Mouse (Mus musculus): ENCODE data around the gene Amz2. TPM values are rescaled to one million over a fixed set of nuclear protein-coding genes. Genes with fewer than 3 reads are reported as not detected.
A peak's percentile ranks its signal among the peaks of the same experiment; 100 is the strongest.

The Amz2 gene
- polyA plus RNA-seq (2015; fragmentation: Nextera tagmentation; extraction: Ambion mirVana), result 37.0 and 41.0 TPM in 2 replicates

DNA sequence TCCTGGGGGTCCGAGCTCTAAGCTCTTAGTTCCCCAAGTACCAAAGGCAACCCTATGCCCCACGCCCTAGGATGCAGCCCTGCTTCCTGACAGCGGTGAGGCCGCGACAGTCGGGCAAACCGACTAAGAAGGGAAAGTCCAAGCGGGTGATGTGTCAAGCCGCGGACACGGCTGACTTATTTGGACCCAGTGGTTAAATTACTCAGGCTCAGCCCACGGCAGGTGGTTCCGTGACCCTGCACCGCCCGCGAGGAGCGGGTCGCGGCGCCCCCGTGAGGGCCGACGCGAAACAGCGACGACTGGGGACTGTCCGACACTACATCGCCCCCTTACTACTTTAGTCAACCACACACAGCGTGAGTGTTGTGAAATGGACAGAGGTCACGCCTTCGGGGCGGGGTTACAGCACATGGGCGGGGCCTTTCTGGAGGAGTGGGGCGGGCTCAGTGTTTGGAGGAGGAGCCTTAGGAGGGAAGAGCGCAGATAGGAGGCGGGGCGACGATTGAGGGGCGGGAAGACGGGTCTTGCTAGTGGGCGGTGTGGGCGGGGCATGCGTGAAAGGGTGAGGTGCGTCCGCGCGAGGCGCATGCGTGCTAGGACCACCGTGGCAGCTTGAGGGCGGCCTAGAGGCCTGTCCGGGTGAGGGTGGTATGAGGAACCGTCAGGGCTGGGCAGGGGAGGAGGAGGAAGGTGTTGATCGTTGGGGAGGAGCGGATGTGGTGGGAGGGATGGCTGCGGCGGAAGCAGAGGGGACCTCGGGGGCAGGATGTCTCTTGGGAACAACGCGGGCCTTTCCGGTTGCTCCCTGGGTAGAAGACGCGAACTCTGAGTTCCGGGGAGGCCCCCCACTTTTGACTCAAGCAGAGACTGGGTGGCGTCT, at the start of gene Amz2:
TSS of gene Amz2 (plus strand) at position 555 of the 880 bp plus-strand sequence.
- ATAC-seq (ENCODE audit: insufficient read depth, low FRiP score), result peak; percentile 97
- peak within 1 kb of the TSS; percentile 64 for H3K4me2 ChIP-seq (ENCODE audit: low read depth, low read length)
- H3K9ac ChIP-seq (ENCODE audit: low read length), result peak within 1 kb of the TSS; percentile 84
- peak within 1 kb of the TSS; percentile 93 for H3K27ac ChIP-seq (ENCODE audit: low read length)
- WGBS, result under 1% methylated on average over 65 of the region's 65 CpGs
- H3K4me3 ChIP-seq (replicated peaks; ENCODE audit: low read length), result peak within 1 kb of the TSS; percentile 66
- H3K4me1 ChIP-seq (ENCODE audit: control insufficient read depth, insufficient read depth, low read length), result peaks cover 9% of the 10 kb centered on the region
- H3K36me3 ChIP-seq (ENCODE audit: control insufficient read depth, insufficient read depth, low read length), result peaks cover 12% of the 10 kb centered on the region
- H3K27me3 ChIP-seq (ENCODE audit: control insufficient read depth, insufficient read depth, low read length), result no peaks in the 10 kb centered on the region
- H3K9me3 ChIP-seq (replicated peaks; ENCODE audit: control insufficient read depth, low read length), result peaks cover 4% of the 10 kb centered on the region; the same call in 1 of the 2 replicates

DNA sequence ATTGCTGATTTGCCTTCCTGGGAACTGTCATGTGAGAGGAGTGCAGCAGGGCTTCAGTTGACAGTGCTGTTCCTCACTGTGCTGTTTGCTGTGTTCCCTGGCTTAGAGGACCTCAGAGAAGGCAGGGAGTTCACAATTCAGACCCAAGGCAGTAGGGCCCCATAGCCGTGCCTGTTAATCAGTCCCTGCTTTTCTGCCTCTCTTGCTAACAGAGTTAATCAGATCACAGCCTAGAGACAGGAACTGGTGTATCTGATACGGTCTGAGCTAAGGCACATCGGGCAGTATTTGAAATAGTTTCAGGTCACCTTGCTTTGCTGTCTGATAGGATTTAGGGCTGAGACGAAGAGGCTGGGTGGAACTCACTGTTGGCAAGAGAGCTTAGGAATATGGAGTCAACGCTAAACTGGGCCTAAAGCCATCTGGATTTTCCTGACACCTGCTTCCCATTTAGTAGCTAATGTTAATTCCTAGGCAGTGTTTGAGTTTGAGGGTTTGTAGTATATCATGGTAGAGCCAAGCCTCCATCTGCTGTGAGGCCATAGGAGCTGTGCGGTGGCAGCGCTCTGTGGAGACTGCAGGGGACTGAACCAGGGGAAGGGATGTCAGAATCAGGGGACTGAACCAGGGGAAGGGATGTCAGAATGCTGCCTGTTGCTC, 49.1 kb upstream of the Amz2 start:
- H3K4me3 ChIP-seq (replicated peaks; ENCODE audit: low read length), result no peak overlapping the region
- H3K9me3 ChIP-seq (replicated peaks; ENCODE audit: control insufficient read depth, low read length), result no peaks in the 10 kb centered on the region
- H3K27ac ChIP-seq (ENCODE audit: low read length), result no peak overlapping the region
- H3K27me3 ChIP-seq (ENCODE audit: control insufficient read depth, insufficient read depth, low read length), result no peaks in the 10 kb centered on the region
- H3K4me2 ChIP-seq (ENCODE audit: low read depth, low read length), result no peak overlapping the region
- peaks cover 27% of the 10 kb centered on the region for H3K4me1 ChIP-seq (ENCODE audit: control insufficient read depth, insufficient read depth, low read length)
- H3K9ac ChIP-seq (ENCODE audit: low read length), result no peak overlapping the region
- no peak; the same call in 1 of the 2 replicates for ATAC-seq (ENCODE audit: insufficient read depth, low FRiP score)
- no peaks in the 10 kb centered on the region for H3K36me3 ChIP-seq (ENCODE audit: control insufficient read depth, insufficient read depth, low read length)
- WGBS, result 35% methylated on average over 7 of the region's 7 CpGs

DNA sequence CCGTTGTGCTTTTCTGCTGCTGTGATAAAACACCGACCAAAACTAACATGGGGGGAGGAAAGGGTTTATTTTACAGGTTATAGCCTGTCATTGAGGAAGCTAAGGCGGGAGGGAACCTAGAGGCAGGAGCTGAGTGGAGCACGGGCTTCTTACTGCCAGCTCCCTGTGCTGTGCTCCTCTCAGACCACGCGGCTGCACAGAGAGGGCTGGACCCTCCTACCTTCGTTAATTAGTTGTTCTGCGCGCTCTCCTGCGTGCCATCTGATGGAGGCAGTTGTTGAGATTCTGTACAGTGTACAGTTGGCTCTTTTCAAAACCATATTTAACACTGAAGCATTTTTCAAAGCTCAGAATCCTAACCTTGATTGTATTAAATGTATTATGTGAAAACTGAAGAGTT, 48.3 kb upstream of the Amz2 start:
- Histone ChIP-seq H3K9ac (ENCODE audit: low read length) (no peak overlapping the region), H3K9me3 (replicated peaks; ENCODE audit: control insufficient read depth, low read length) (no peaks in the 10 kb centered on the region), H3K27ac (ENCODE audit: low read length) (no peak overlapping the region), H3K4me2 (ENCODE audit: low read depth, low read length) (no peak overlapping the region), H3K27me3 (ENCODE audit: control insufficient read depth, insufficient read depth, low read length) (no peaks in the 10 kb centered on the region), H3K36me3 (ENCODE audit: control insufficient read depth, insufficient read depth, low read length) (no peaks in the 10 kb centered on the region), H3K4me1 (ENCODE audit: control insufficient read depth, insufficient read depth, low read length) (peaks cover 27% of the 10 kb centered on the region), H3K4me3 (replicated peaks; ENCODE audit: low read length) (no peak overlapping the region)
- no peak for ATAC-seq (ENCODE audit: insufficient read depth, low FRiP score)
- 52% methylated on average over 10 of the region's 10 CpGs for WGBS

DNA sequence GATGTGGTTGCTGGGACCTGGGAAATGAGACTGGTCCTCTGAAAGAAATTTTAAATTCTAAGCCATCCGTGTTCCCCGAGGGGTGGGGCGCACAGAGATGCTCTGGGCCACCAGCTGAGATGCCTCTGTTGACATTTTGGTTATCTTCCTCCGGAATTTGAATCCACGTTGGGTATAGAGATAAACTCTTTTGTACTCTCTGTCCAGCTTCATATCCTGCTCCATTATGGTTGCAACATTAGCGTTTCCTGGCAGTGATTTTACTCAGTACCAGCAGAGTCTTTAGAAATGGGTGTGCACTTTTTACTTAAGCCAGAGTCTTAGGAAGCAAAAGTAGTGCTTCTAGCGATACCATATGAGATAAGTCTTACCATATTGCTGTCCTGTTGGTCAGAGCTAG, 47.7 kb upstream of the Amz2 start:
- Histone ChIP-seq H3K9me3 (replicated peaks; ENCODE audit: control insufficient read depth, low read length) (no peaks in the 10 kb centered on the region), H3K4me1 (ENCODE audit: control insufficient read depth, insufficient read depth, low read length) (peaks cover 27% of the 10 kb centered on the region), H3K36me3 (ENCODE audit: control insufficient read depth, insufficient read depth, low read length) (no peaks in the 10 kb centered on the region), H3K27me3 (ENCODE audit: control insufficient read depth, insufficient read depth, low read length) (no peaks in the 10 kb centered on the region), H3K9ac (ENCODE audit: low read length) (no peak overlapping the region), H3K4me2 (ENCODE audit: low read depth, low read length) (no peak overlapping the region), H3K27ac (ENCODE audit: low read length) (no peak overlapping the region), H3K4me3 (replicated peaks; ENCODE audit: low read length) (no peak overlapping the region)
- 50% methylated on average over 7 of the region's 7 CpGs for WGBS
- no peak for ATAC-seq (ENCODE audit: insufficient read depth, low FRiP score)

DNA sequence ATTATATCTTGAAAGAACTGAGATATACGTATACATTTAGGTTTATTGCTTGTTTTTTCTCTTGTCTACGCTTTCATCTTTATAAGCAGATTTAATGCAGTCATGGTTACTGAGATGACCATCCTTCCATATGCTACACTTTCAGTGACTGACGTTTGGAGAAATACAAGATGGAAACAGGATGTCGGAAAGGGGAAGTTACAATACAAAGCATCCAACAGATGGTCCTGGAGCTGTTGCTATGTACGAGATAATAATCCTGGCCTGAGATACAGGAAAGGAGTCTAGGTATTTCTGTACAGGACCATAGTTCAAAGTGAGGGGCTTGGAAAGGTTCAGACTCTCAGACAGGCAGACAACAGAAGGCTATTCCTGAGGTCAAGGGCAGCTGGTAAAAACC, 45.1 kb upstream of the Amz2 start:
- no peak overlapping the region for H3K9ac ChIP-seq (ENCODE audit: low read length)
- H3K36me3 ChIP-seq (ENCODE audit: control insufficient read depth, insufficient read depth, low read length), result no peaks in the 10 kb centered on the region
- H3K9me3 ChIP-seq (replicated peaks; ENCODE audit: control insufficient read depth, low read length), result no peaks in the 10 kb centered on the region
- no peak overlapping the region for H3K27ac ChIP-seq (ENCODE audit: low read length)
- H3K27me3 ChIP-seq (ENCODE audit: control insufficient read depth, insufficient read depth, low read length), result no peaks in the 10 kb centered on the region
- H3K4me1 ChIP-seq (ENCODE audit: control insufficient read depth, insufficient read depth, low read length), result peaks cover 25% of the 10 kb centered on the region
- WGBS, result 64% methylated on average over 5 of the region's 5 CpGs
- H3K4me3 ChIP-seq (replicated peaks; ENCODE audit: low read length), result no peak overlapping the region
- ATAC-seq (ENCODE audit: insufficient read depth, low FRiP score), result no peak
- no peak overlapping the region for H3K4me2 ChIP-seq (ENCODE audit: low read depth, low read length)

DNA sequence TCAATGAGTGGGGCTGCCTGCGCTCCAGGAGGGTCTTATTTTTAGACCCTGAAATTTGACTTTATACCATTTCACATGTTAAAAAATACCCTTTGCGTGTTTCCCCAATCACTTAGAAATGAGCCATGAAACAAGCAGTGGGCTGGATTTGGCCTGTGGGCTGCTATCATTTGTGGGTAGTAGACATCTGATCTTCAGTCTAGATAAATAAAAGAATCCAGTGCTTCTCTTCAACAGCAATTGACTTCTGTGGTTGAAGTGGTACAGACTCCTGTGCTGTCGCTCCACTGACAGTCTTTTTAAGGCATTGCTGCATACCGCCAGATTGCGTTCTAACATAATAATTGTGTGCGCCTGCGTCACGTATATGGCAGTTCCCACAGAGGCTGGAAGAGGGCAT, 40.5 kb upstream of the Amz2 start:
- no peak overlapping the region for H3K9ac ChIP-seq (ENCODE audit: low read length)
- no peaks in the 10 kb centered on the region for H3K9me3 ChIP-seq (replicated peaks; ENCODE audit: control insufficient read depth, low read length)
- H3K36me3 ChIP-seq (ENCODE audit: control insufficient read depth, insufficient read depth, low read length), result no peaks in the 10 kb centered on the region
- H3K27me3 ChIP-seq (ENCODE audit: control insufficient read depth, insufficient read depth, low read length), result no peaks in the 10 kb centered on the region
- no peak for ATAC-seq (ENCODE audit: insufficient read depth, low FRiP score)
- H3K27ac ChIP-seq (ENCODE audit: low read length), result no peak overlapping the region
- H3K4me3 ChIP-seq (replicated peaks; ENCODE audit: low read length), result no peak overlapping the region
- WGBS, result 88% methylated on average over 8 of the region's 8 CpGs
- H3K4me1 ChIP-seq (ENCODE audit: control insufficient read depth, insufficient read depth, low read length), result peaks cover 8% of the 10 kb centered on the region
- H3K4me2 ChIP-seq (ENCODE audit: low read depth, low read length), result no peak overlapping the region

DNA sequence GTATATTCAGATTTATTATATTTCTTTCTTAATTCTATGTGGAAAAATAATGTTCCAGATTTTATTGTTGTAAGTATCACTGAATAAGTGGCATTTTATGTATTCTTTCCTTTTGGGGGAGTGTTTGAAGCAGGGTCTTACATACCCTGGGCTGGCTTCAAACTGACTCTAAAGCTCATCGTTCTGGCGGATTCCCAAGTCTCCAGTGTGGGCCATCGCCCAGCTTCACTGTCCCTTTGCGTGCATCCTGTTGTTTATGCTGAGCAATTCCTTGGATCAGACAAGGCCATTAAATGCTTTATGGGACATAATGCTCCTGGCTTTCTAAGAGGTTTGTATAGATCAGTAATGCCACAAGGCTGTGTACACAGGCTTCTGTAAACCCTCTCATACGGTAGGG, 36.7 kb upstream of the Amz2 start:
- no peaks in the 10 kb centered on the region for H3K9me3 ChIP-seq (replicated peaks; ENCODE audit: control insufficient read depth, low read length)
- no peak for ATAC-seq (ENCODE audit: insufficient read depth, low FRiP score)
- WGBS, result 60% methylated on average over 5 of the region's 5 CpGs

DNA sequence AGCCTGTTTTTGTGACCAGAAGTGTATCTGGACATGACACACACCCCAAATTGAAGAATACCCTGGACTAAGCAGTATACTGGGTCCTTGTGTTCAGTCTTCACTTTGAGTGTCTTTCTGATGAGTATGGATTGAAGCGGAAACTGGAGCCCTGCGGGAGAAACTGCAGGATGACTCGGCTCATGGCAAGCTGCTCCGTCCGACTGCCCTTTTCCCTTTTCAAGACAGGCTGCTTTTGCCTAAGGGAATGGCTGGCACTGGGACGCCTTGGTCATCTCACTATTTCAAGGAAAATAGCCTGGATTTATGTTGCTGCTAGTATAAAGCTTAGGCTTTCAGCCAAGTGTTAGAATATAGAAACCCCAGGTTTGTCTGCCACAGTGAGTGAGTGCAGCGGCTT, 34.5 kb upstream of the Amz2 start:
- Histone ChIP-seq H3K27me3 (ENCODE audit: control insufficient read depth, insufficient read depth, low read length) (no peaks in the 10 kb centered on the region), H3K4me2 (ENCODE audit: low read depth, low read length) (no peak overlapping the region), H3K4me1 (ENCODE audit: control insufficient read depth, insufficient read depth, low read length) (peaks cover 8% of the 10 kb centered on the region), H3K36me3 (ENCODE audit: control insufficient read depth, insufficient read depth, low read length) (peaks cover under 1% of the 10 kb centered on the region; the same call in 1 of the 2 replicates), H3K9me3 (replicated peaks; ENCODE audit: control insufficient read depth, low read length) (no peaks in the 10 kb centered on the region), H3K4me3 (replicated peaks; ENCODE audit: low read length) (no peak overlapping the region), H3K27ac (ENCODE audit: low read length) (no peak overlapping the region), H3K9ac (ENCODE audit: low read length) (no peak overlapping the region)
- WGBS, result 87% methylated on average over 7 of the region's 7 CpGs
- ATAC-seq (ENCODE audit: insufficient read depth, low FRiP score), result no peak

More for the DNA sequence above, 36.7 kb upstream of the Amz2 start:
- Histone ChIP-seq H3K27me3 (ENCODE audit: control insufficient read depth, insufficient read depth, low read length) (no peaks in the 10 kb centered on the region), H3K36me3 (ENCODE audit: control insufficient read depth, insufficient read depth, low read length) (no peaks in the 10 kb centered on the region), H3K4me1 (ENCODE audit: control insufficient read depth, insufficient read depth, low read length) (peaks cover 8% of the 10 kb centered on the region), H3K4me2 (ENCODE audit: low read depth, low read length) (no peak overlapping the region), H3K4me3 (replicated peaks; ENCODE audit: low read length) (no peak overlapping the region), H3K27ac (ENCODE audit: low read length) (no peak overlapping the region), H3K9ac (ENCODE audit: low read length) (no peak overlapping the region)

DNA sequence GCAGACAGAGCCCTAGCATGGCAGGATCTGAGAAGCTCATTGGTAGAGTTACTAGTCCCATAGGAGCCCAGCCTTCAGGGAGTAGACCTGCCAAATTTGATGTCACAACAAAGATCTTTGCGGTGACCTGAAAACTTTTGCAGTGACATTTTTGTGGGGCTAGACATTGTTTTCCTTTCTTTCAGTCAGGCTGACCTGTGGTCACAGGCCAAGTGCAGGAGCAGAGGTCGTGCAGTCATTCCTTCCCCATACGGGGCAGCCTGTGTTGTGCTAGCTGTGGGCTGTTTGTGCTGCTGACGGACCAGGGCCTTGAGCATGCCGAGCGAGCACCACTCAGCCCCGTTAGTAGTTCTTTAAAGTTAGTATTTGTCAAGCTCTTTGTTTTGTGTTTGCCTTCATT, 34.0 kb upstream of the Amz2 start:
- Histone ChIP-seq H3K27ac (ENCODE audit: low read length) (no peak overlapping the region), H3K9ac (ENCODE audit: low read length) (no peak overlapping the region), H3K9me3 (replicated peaks; ENCODE audit: control insufficient read depth, low read length) (no peaks in the 10 kb centered on the region), H3K36me3 (ENCODE audit: control insufficient read depth, insufficient read depth, low read length) (peaks cover 3% of the 10 kb centered on the region; the same call in 1 of the 2 replicates), H3K4me1 (ENCODE audit: control insufficient read depth, insufficient read depth, low read length) (peaks cover 8% of the 10 kb centered on the region), H3K27me3 (ENCODE audit: control insufficient read depth, insufficient read depth, low read length) (no peaks in the 10 kb centered on the region), H3K4me3 (replicated peaks; ENCODE audit: low read length) (no peak overlapping the region), H3K4me2 (ENCODE audit: low read depth, low read length) (no peak overlapping the region)
- ATAC-seq (ENCODE audit: insufficient read depth, low FRiP score), result no peak
- WGBS, result 62% methylated on average over 7 of the region's 7 CpGs
